Mouse (Mus musculus): ENCODE data around the gene Tusc2. TPM values are rescaled to one million over a fixed set of nuclear protein-coding genes. Genes with fewer than 3 reads are reported as not detected.

Gene Tusc2
- polyA plus RNA-seq (2017; shearing (Covaris generic)) = 32.3 TPM

GRCm38 (mm10) chr9:107563029-107563581 lies at the start of gene Tusc2:
Gene Tusc2, plus strand, starts transcription at chr9:107563255.

GRCm38 (mm10) chr9:107533791-107534407 lies 29.2 kb upstream of the Tusc2 start, which contains the start of gene Tmem115:
Gene Tmem115, plus strand, starts transcription at chr9:107533945.

GRCm38 (mm10) chr9:107541474-107542351 lies 21.3 kb upstream of the Tusc2 start, which contains the start of the genes Cyb561d2 and Nprl2:
Gene Cyb561d2, minus strand, starts transcription at chr9:107542193.
Gene Nprl2, plus strand, starts transcription at chr9:107542226.

GRCm38 (mm10) chr9:107547026-107547425 lies 16.0 kb upstream of the Tusc2 start, which contains the start of gene Zmynd10:
Gene Zmynd10, plus strand, starts transcription at chr9:107547298.

GRCm38 (mm10) chr9:107551117-107551889 lies 11.8 kb upstream of the Tusc2 start, which contains the start of gene Rassf1:
Gene Rassf1, plus strand, starts transcription at chr9:107551555.

GRCm38 (mm10) chr9:107567702-107568319 lies 4.8 kb downstream of the Tusc2 start, which contains the start of gene Hyal2:
Gene Hyal2, plus strand, starts transcription at chr9:107567945.

GRCm38 (mm10) chr9:107576357-107577107 lies 13.5 kb downstream of the Tusc2 start, which contains the start of gene Hyal1:
Gene Hyal1, plus strand, starts transcription at chr9:107576927.

GRCm38 (mm10) chr9:107578587-107578986 lies 15.5 kb downstream of the Tusc2 start, which contains the start of gene Naa80:
Gene Naa80, plus strand, starts transcription at chr9:107578887.

GRCm38 (mm10) chr9:107580501-107581317 lies 17.7 kb downstream of the Tusc2 start, which contains the start of gene Hyal3:
Gene Hyal3, plus strand, starts transcription at chr9:107580818.

GRCm38 (mm10) chr9:107586974-107587832 lies 24.1 kb downstream of the Tusc2 start, which contains the start of gene Ifrd2:
Gene Ifrd2, plus strand, starts transcription at chr9:107587642.

GRCm38 (mm10) chr9:107608741-107609432 lies 45.8 kb downstream of the Tusc2 start, which contains the start of gene Sema3b:
Gene Sema3b, minus strand, starts transcription at chr9:107609229.

Other genes with a start within 250 kb of the Tusc2 start
- gene Hemk1, start 224.9 kb upstream of the Tusc2 start, polyA plus RNA-seq (2017; shearing (Covaris generic)) = 9.9 TPM
- 0.26 TPM for gene 6430571L13Rik, start 222.7 kb upstream of the Tusc2 start, polyA plus RNA-seq (2017; shearing (Covaris generic))
- gene Cacna2d2, start 163.6 kb upstream of the Tusc2 start, polyA plus RNA-seq (2017; shearing (Covaris generic)) = 1.7 TPM
- 53.3 TPM for gene Tmem115, start 29.3 kb upstream of the Tusc2 start, polyA plus RNA-seq (2017; shearing (Covaris generic))
- 26.2 TPM for gene Cyb561d2, start 21.1 kb upstream of the Tusc2 start, polyA plus RNA-seq (2017; shearing (Covaris generic))
- 61.0 TPM for gene Nprl2, start 21.0 kb upstream of the Tusc2 start, polyA plus RNA-seq (2017; shearing (Covaris generic))
- 1.2 TPM for gene Zmynd10, start 16.0 kb upstream of the Tusc2 start, polyA plus RNA-seq (2017; shearing (Covaris generic))
- gene Rassf1, start 11.7 kb upstream of the Tusc2 start, polyA plus RNA-seq (2017; shearing (Covaris generic)) = 104 TPM
- gene Hyal2, start 4.7 kb downstream of the Tusc2 start, polyA plus RNA-seq (2017; shearing (Covaris generic)) = 2.8 TPM
- 2.9 TPM for gene Hyal1, start 13.7 kb downstream of the Tusc2 start, polyA plus RNA-seq (2017; shearing (Covaris generic))
- gene Naa80, start 15.6 kb downstream of the Tusc2 start, polyA plus RNA-seq (2017; shearing (Covaris generic)) = 14.0 TPM
- gene Hyal3, start 17.6 kb downstream of the Tusc2 start, polyA plus RNA-seq (2017; shearing (Covaris generic)) = not detected
- 24.5 TPM for gene Ifrd2, start 24.4 kb downstream of the Tusc2 start, polyA plus RNA-seq (2017; shearing (Covaris generic))
- gene Sema3b, start 46.0 kb downstream of the Tusc2 start, polyA plus RNA-seq (2017; shearing (Covaris generic)) = not detected
- gene Gnai2, start 72.1 kb downstream of the Tusc2 start, polyA plus RNA-seq (2017; shearing (Covaris generic)) = 663 TPM
- gene Slc38a3, start 106.3 kb downstream of the Tusc2 start, polyA plus RNA-seq (2017; shearing (Covaris generic)) = 0.11 TPM
- 5.7 TPM for gene Gnat1, start 116.5 kb downstream of the Tusc2 start, polyA plus RNA-seq (2017; shearing (Covaris generic))
- gene Sema3f, start 147.2 kb downstream of the Tusc2 start, polyA plus RNA-seq (2017; shearing (Covaris generic)) = 0.72 TPM
- gene Rbm5, start 207.7 kb downstream of the Tusc2 start, polyA plus RNA-seq (2017; shearing (Covaris generic)) = 309 TPM

All from naive thymus-derived CD4-positive, alpha-beta T cell, adult 5 months (primary cell).